In genomic region chr19:22823491-22823981, GRCm38 (mm10) we compare ENCODE assay signal across 15 mouse cellular contexts.
A peak's percentile ranks its signal among the peaks of the same experiment; 100 is the strongest.
DNase-seq lines count a peak whose midpoint lies in the region; ATAC-seq lines count a peak whose summit lies in the region.
"Had no signal": no experiment of that assay in that cellular context is flagged by ENCODE, and none has a peak within 500 bp of the region (broad histone marks: within the 10 kb centered on the region; RNA-seq: fewer than 3 reads in every experiment).

No protein-coding gene starts in this region.

- H3K9ac ChIP-seq in hindbrain, embryonic 11.5 days (ENCODE audit: low read depth, low read length): no peak overlapping the region
- H3K9ac ChIP-seq in hindbrain, embryonic 16.5 days (ENCODE audit: low read depth, low read length): no peak overlapping the region
- no peak overlapping the region for H3K9ac ChIP-seq in forebrain, embryonic 16.5 days (replicated peaks; ENCODE audit: low read depth, low read length)
- H3K9ac ChIP-seq: embryonic facial prominence, embryonic 15.5 days; liver, embryonic 13.5 days had no signal

- ATAC-seq in hindbrain, embryonic 11.5 days (ENCODE audit: low FRiP score): peak; percentile 93
- no peak for ATAC-seq in hindbrain, embryonic 16.5 days
- ATAC-seq in forebrain, embryonic 16.5 days: peak; percentile 38; the same call in 1 of the 2 replicates

- no peaks in the 10 kb centered on the region for H3K36me3 ChIP-seq in hindbrain, embryonic 11.5 days (ENCODE audit: control insufficient read depth, insufficient read depth, low read length)
- H3K36me3 ChIP-seq in hindbrain, embryonic 16.5 days (ENCODE audit: control insufficient read depth, insufficient read depth, low read length): no peaks in the 10 kb centered on the region
- no peaks in the 10 kb centered on the region for H3K36me3 ChIP-seq in forebrain, embryonic 16.5 days (ENCODE audit: control insufficient read depth, insufficient read depth)
- H3K36me3 ChIP-seq: embryonic facial prominence, embryonic 15.5 days; liver, embryonic 13.5 days had no signal

- peak; percentile 80 for DNase-seq in hindbrain, embryonic 11.5 days (ENCODE audit: low spot score)
- peak; percentile 16 for DNase-seq in embryo, embryonic 11.5 days (ENCODE audit: low read depth, low spot score)
- peak; percentile 76 for DNase-seq in retina, embryonic 14.5 days (ENCODE audit: low spot score)
- DNase-seq in layer of hippocampus, adult 9-11 months: no peak
- no peak for DNase-seq in kidney, adult 11 months
- DNase-seq in heart, postnatal 4 days: no peak
- DNase-seq: cerebellum, adult 8-10 months; heart, adult 2 months; kidney, adult 9 months; liver, embryonic 13.5 days had no signal

- H3K4me2 ChIP-seq in hindbrain, embryonic 11.5 days (replicated peaks; ENCODE audit: low read depth, low read length): no peak overlapping the region
- H3K4me2 ChIP-seq in hindbrain, embryonic 16.5 days (ENCODE audit: low read length): no peak overlapping the region
- H3K4me2 ChIP-seq in forebrain, embryonic 16.5 days (ENCODE audit: low read length): no peak overlapping the region
- H3K4me2 ChIP-seq: embryonic facial prominence, embryonic 15.5 days; liver, embryonic 13.5 days had no signal

- H3K4me1 ChIP-seq in hindbrain, embryonic 11.5 days (replicated peaks; ENCODE audit: control insufficient read depth, insufficient read depth, low read length): peaks cover 3% of the 10 kb centered on the region; the same call in 1 of the 2 replicates
- H3K4me1 ChIP-seq in hindbrain, embryonic 16.5 days (ENCODE audit: control insufficient read depth, insufficient read depth, low read depth, low read length): no peaks in the 10 kb centered on the region; the same call in 1 of the 2 replicates
- H3K4me1 ChIP-seq in forebrain, embryonic 16.5 days (replicated peaks; ENCODE audit: control insufficient read depth, insufficient read depth, low read length): 0 out of 2 replicates have a peak, but pooled peaks cover 4% of the 10 kb centered on the region
- H3K4me1 ChIP-seq: embryonic facial prominence, embryonic 15.5 days; liver, embryonic 13.5 days had no signal

- H3K4me3 ChIP-seq in hindbrain, embryonic 11.5 days (ENCODE audit: low read depth, low read length): no peak overlapping the region
- H3K4me3 ChIP-seq in hindbrain, embryonic 16.5 days (ENCODE audit: low read length): no peak overlapping the region
- no peak overlapping the region for H3K4me3 ChIP-seq in forebrain, embryonic 16.5 days (replicated peaks; ENCODE audit: low read length)
- H3K4me3 ChIP-seq: embryonic facial prominence, embryonic 15.5 days; heart, adult 2 months; layer of hippocampus, adult 2 months; liver, embryonic 13.5 days had no signal

- peak overlapping the region; percentile 18; the same call in 1 of the 2 replicates for H3K27ac ChIP-seq in hindbrain, embryonic 11.5 days (ENCODE audit: low read depth, low read length)
- no peak overlapping the region for H3K27ac ChIP-seq in hindbrain, embryonic 16.5 days (ENCODE audit: low read depth, low read length)
- H3K27ac ChIP-seq in forebrain, embryonic 16.5 days (ENCODE audit: low read length): no peak overlapping the region
- H3K27ac ChIP-seq: embryonic facial prominence, embryonic 15.5 days; heart, adult 2 months; layer of hippocampus, adult 2 months; liver, embryonic 13.5 days; macrophage had no signal

- 24% methylated on average over 9 of the region's 9 CpGs for WGBS in hindbrain, embryonic 11.5 days
- WGBS in hindbrain, embryonic 16.5 days: 14% methylated on average over 9 of the region's 9 CpGs
- WGBS in forebrain, embryonic 16.5 days: 7% methylated on average over 9 of the region's 9 CpGs

- peaks cover 2% of the 10 kb centered on the region; the same call in 1 of the 2 replicates for H3K27me3 ChIP-seq in hindbrain, embryonic 11.5 days (ENCODE audit: control insufficient read depth, insufficient read depth, low read length)
- H3K27me3 ChIP-seq in hindbrain, embryonic 16.5 days (replicated peaks; ENCODE audit: control insufficient read depth, insufficient read depth, low read length): no peaks in the 10 kb centered on the region
- no peaks in the 10 kb centered on the region for H3K27me3 ChIP-seq in forebrain, embryonic 16.5 days (replicated peaks; ENCODE audit: control insufficient read depth, insufficient read depth, low read length)
- H3K27me3 ChIP-seq: embryonic facial prominence, embryonic 15.5 days; liver, embryonic 13.5 days had no signal

- H3K9me3 ChIP-seq in hindbrain, embryonic 11.5 days (ENCODE audit: control insufficient read depth, low read length): no peaks in the 10 kb centered on the region
- no peaks in the 10 kb centered on the region for H3K9me3 ChIP-seq in hindbrain, embryonic 16.5 days (ENCODE audit: control insufficient read depth, low read length)
- H3K9me3 ChIP-seq in forebrain, embryonic 16.5 days (ENCODE audit: control insufficient read depth, low read length): no peaks in the 10 kb centered on the region
- H3K9me3 ChIP-seq: embryonic facial prominence, embryonic 15.5 days; liver, embryonic 13.5 days had no signal

Comparison
In these comparisons a context has a peak if more than half of its experiments do, and no peak if none do; other contexts are left out.
1. DNase-seq: peak in hindbrain, embryonic 11.5 days (single experiment), embryo, embryonic 11.5 days (single experiment) and retina, embryonic 14.5 days (single experiment); none in layer of hippocampus, adult 9-11 months (single experiment), kidney, adult 11 months (single experiment) and heart, postnatal 4 days (single experiment).